Mouse (Mus musculus) kidney, postnatal 10 days (tissue): ENCODE measurements at regions not wholly inside any gene's neighbourhood (a gene's known extent, or its start where the extent isn't known, plus 50 kb on each side); places are given as distances from the start of the nearest gene placed in this dataset.
"Not testable (repeated sequence)": the region's sequence is repeated elsewhere in the genome, so short reads cannot be mapped to it uniquely, and the experiment has no call there.

ENCODE experiments used
- DNase-seq: peaks from one replicate; pipeline ENCODE4 v3.0.0; 2021; ENCODE audit warnings: mixed read lengths

DNA sequence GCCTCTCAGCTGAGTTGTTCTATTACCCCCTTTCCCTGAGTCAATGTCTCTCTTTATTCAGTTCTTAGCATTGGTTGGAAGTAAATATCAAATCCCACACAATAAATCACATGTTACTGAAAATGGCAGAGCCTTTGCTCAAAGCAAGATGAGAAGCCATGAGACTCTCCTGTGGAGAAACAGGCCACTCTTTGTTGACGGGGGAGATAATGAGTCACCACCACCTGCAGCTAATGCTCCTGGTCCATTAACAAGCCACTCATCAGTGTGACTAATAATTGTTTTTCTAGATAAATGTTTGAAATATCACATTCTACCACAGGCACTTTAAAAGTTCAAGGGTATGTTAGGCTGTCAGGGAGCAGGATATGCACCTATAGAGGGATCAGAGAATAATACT is 61.0 kb upstream of the Galnt18 start:
- no peak for DNase-seq

DNA sequence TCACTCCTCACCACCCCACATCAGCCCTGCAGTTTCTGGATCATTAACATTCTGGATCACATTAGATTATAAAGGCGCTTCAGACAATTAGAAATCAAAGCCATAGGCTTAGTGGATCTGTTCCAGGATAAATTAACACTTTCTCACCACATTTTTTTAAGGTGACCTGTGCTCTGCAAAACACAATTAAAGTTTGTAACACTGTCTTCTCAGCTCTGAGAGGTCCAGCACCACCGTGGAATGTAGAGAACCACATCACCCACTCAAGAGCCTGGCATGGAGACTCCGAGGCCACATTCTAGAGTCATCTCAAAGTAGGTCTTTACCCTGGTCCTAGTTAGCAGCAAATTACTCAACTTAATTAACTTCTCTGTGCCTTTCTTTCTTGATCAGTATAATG is 58.4 kb upstream of the Galnt18 start:
- no peak for DNase-seq

DNA sequence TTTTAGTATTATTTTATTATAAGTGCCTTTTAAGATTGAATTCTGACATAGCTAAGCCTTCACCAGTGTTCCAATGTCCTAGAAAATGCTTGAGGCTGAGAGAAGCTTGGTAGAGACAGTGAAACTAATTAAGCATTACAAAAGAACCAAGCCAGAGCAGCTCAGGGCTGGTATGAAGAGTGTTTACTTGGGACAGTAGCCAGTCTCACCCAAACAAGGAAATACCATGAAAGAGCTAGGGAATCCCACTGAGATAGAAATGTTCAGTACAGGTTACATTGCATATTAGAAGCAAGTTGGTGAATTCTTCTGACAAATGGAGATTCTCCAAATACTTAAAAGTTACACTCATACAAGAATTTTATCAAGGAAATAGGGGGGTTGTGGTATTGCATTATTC is 54.6 kb upstream of the Galnt18 start:
- DNase-seq = not testable (repeated sequence)

DNA sequence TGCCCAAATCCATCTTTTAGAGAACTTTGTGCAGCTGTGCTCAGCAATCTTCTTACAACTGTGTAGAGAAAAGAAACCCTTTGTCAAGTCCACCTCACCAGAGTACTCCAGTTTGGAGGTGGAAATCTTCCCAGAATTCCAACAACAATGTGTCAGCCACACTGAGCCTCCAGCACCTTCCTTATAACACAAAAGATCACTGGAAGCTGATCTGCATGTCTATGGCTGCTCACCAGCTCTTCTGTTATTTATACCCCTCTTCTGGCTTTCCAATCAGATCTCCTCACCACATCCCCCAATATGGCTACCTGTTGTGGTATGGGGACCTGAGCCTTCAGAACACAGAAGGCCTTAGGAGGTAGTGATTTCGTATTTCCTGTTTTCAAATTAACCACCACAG is 50.2 kb upstream of the Galnt18 start:
- no peak for DNase-seq
